Mouse (Mus musculus): Measurements from ENCODE around the gene Scarb1.

Gene Scarb1

GRCm38 (mm10) chr5:125235398-125235797 lies 105.5 kb downstream of the Scarb1 start:
- no peak for TF ChIP-seq GATA4 (IDR thresholded peaks at IDR 0.05; ENCODE audit: insufficient replicate concordance, low read length)

- peak; percentile 46; the same call in 1 of the 2 replicates for TF ChIP-seq GATA4 (IDR thresholded peaks at IDR 0.05; ENCODE audit: insufficient replicate concordance, low read length)
Observed at GRCm38 (mm10) chr5:125234399-125234798, 106.5 kb downstream of the Scarb1 start.

- TF ChIP-seq GATA4 (IDR thresholded peaks at IDR 0.05; ENCODE audit: insufficient replicate concordance, low read length): no peak
Observed at GRCm38 (mm10) chr5:125233478-125233877, 107.4 kb downstream of the Scarb1 start.

GRCm38 (mm10) chr5:125232443-125232979 lies 108.4 kb downstream of the Scarb1 start:
- TF ChIP-seq GATA4 (IDR thresholded peaks at IDR 0.05; ENCODE audit: insufficient replicate concordance, low read length): no peak

GRCm38 (mm10) chr5:125230463-125230862 lies 110.4 kb downstream of the Scarb1 start:
- TF ChIP-seq GATA4 (IDR thresholded peaks at IDR 0.05; ENCODE audit: insufficient replicate concordance, low read length): no peak

GRCm38 (mm10) chr5:125229097-125229496 lies 111.8 kb downstream of the Scarb1 start:
- TF ChIP-seq GATA4 (IDR thresholded peaks at IDR 0.05; ENCODE audit: insufficient replicate concordance, low read length): no peak

GRCm38 (mm10) chr5:125227699-125228098 lies 113.2 kb downstream of the Scarb1 start:
- no peak for TF ChIP-seq GATA4 (IDR thresholded peaks at IDR 0.05; ENCODE audit: insufficient replicate concordance, low read length)

Measured in liver, adult (tissue).